Mouse (Mus musculus): Measurements from ENCODE around the gene Ccdc47. TPM values are rescaled to one million over a fixed set of nuclear protein-coding genes. Genes with fewer than 3 reads are reported as not detected.

Gene Ccdc47
- polyA plus RNA-seq, 1 experiment = 16.9 TPM

GRCm38 (mm10) chr11:106155761-106156160 is 60.4 kb downstream of the Ccdc47 start:
- DNase-seq = no peak
- Histone ChIP-seq H3K36me3 (ENCODE audit: control insufficient read depth, insufficient read depth, low read length) (peaks cover 53% of the 10 kb centered on the region), H3K27ac (ENCODE audit: control insufficient read depth, insufficient read depth, low read length) (peak overlapping the region; percentile 35; the same call in 1 of the 2 replicates), H3K27me3 (ENCODE audit: control insufficient read depth, insufficient read depth, low read length) (no peaks in the 10 kb centered on the region), H3K4me3 (ENCODE audit: control insufficient read depth, insufficient read depth, low read length) (no peak overlapping the region), H3K4me1 (replicated peaks; ENCODE audit: control insufficient read depth, insufficient read depth, low read length) (peaks cover 27% of the 10 kb centered on the region)
- 69% methylated on average over 3 of the region's 3 CpGs for WGBS
- TF ChIP-seq CTCF (IDR thresholded peaks at IDR 0.05; ENCODE audit: borderline replicate concordance, control insufficient read depth, extremely low read depth, insufficient read depth, low read length, poor library complexity) (no peak), POLR2A (IDR thresholded peaks at IDR 0.05; ENCODE audit: control insufficient read depth, extremely low read depth, insufficient read depth, low read length, poor library complexity) (no peak)

- no peak overlapping the region for H3K27ac ChIP-seq (ENCODE audit: control insufficient read depth, insufficient read depth, low read length)
- H3K4me3 ChIP-seq (ENCODE audit: control insufficient read depth, insufficient read depth, low read length) = no peak overlapping the region
- no peaks in the 10 kb centered on the region for H3K27me3 ChIP-seq (ENCODE audit: control insufficient read depth, insufficient read depth, low read length)
- DNase-seq = no peak
- peaks cover 57% of the 10 kb centered on the region for H3K36me3 ChIP-seq (ENCODE audit: control insufficient read depth, insufficient read depth, low read length)
- H3K4me1 ChIP-seq (replicated peaks; ENCODE audit: control insufficient read depth, insufficient read depth, low read length) = peaks cover 25% of the 10 kb centered on the region
- no peak for TF ChIP-seq POLR2A (IDR thresholded peaks at IDR 0.05; ENCODE audit: control insufficient read depth, extremely low read depth, insufficient read depth, low read length, poor library complexity)
- no peak for TF ChIP-seq CTCF (IDR thresholded peaks at IDR 0.05; ENCODE audit: borderline replicate concordance, control insufficient read depth, extremely low read depth, insufficient read depth, low read length, poor library complexity)
- 91% methylated on average over 2 of the region's 2 CpGs for WGBS
Measured at GRCm38 (mm10) chr11:106154770-106155169, 61.4 kb downstream of the Ccdc47 start.

GRCm38 (mm10) chr11:106154091-106154490 is 62.1 kb downstream of the Ccdc47 start:
- TF ChIP-seq POLR2A (IDR thresholded peaks at IDR 0.05; ENCODE audit: control insufficient read depth, extremely low read depth, insufficient read depth, low read length, poor library complexity) = no peak
- TF ChIP-seq CTCF (IDR thresholded peaks at IDR 0.05; ENCODE audit: borderline replicate concordance, control insufficient read depth, extremely low read depth, insufficient read depth, low read length, poor library complexity) = no peak
- H3K4me3 ChIP-seq (ENCODE audit: control insufficient read depth, insufficient read depth, low read length) = no peak overlapping the region
- 90% methylated on average over 5 of the region's 5 CpGs for WGBS

GRCm38 (mm10) chr11:106152132-106152531 is 64.0 kb downstream of the Ccdc47 start:
- Histone ChIP-seq H3K27me3 (ENCODE audit: control insufficient read depth, insufficient read depth, low read length) (no peaks in the 10 kb centered on the region), H3K36me3 (ENCODE audit: control insufficient read depth, insufficient read depth, low read length) (peaks cover 57% of the 10 kb centered on the region), H3K4me1 (replicated peaks; ENCODE audit: control insufficient read depth, insufficient read depth, low read length) (peaks cover 13% of the 10 kb centered on the region), H3K27ac (ENCODE audit: control insufficient read depth, insufficient read depth, low read length) (no peak overlapping the region), H3K4me3 (ENCODE audit: control insufficient read depth, insufficient read depth, low read length) (no peak overlapping the region)
- no peak for DNase-seq
- TF ChIP-seq CTCF (IDR thresholded peaks at IDR 0.05; ENCODE audit: borderline replicate concordance, control insufficient read depth, extremely low read depth, insufficient read depth, low read length, poor library complexity) (no peak), POLR2A (IDR thresholded peaks at IDR 0.05; ENCODE audit: control insufficient read depth, extremely low read depth, insufficient read depth, low read length, poor library complexity) (no peak)
- WGBS = 92% methylated on average over 8 of the region's 8 CpGs

More at GRCm38 (mm10) chr11:106154091-106154490, 62.1 kb downstream of the Ccdc47 start:
- Histone ChIP-seq H3K27ac (ENCODE audit: control insufficient read depth, insufficient read depth, low read length) (no peak overlapping the region), H3K27me3 (ENCODE audit: control insufficient read depth, insufficient read depth, low read length) (no peaks in the 10 kb centered on the region), H3K4me1 (replicated peaks; ENCODE audit: control insufficient read depth, insufficient read depth, low read length) (peaks cover 25% of the 10 kb centered on the region), H3K36me3 (ENCODE audit: control insufficient read depth, insufficient read depth, low read length) (peaks cover 63% of the 10 kb centered on the region)
- DNase-seq = no peak

- H3K4me3 ChIP-seq (ENCODE audit: control insufficient read depth, insufficient read depth, low read length) = no peak overlapping the region
- DNase-seq = no peak
- H3K27ac ChIP-seq (ENCODE audit: control insufficient read depth, insufficient read depth, low read length) = no peak overlapping the region
- TF ChIP-seq POLR2A (IDR thresholded peaks at IDR 0.05; ENCODE audit: control insufficient read depth, extremely low read depth, insufficient read depth, low read length, poor library complexity) (no peak), CTCF (IDR thresholded peaks at IDR 0.05; ENCODE audit: borderline replicate concordance, control insufficient read depth, extremely low read depth, insufficient read depth, low read length, poor library complexity) (no peak)
- H3K4me1 ChIP-seq (replicated peaks; ENCODE audit: control insufficient read depth, insufficient read depth, low read length) = peaks cover 5% of the 10 kb centered on the region
- H3K36me3 ChIP-seq (ENCODE audit: control insufficient read depth, insufficient read depth, low read length) = peaks cover 55% of the 10 kb centered on the region
- WGBS = 96% methylated on average over 3 of the region's 3 CpGs
- no peaks in the 10 kb centered on the region for H3K27me3 ChIP-seq (ENCODE audit: control insufficient read depth, insufficient read depth, low read length)
Measured at GRCm38 (mm10) chr11:106151219-106151618, 64.9 kb downstream of the Ccdc47 start.

Other genes starting within 250 kb of the Ccdc47 start
- gene Ace, start 248.4 kb downstream of the Ccdc47 start, polyA plus RNA-seq (2012; rRNA removed) = 8.0 and 10.2 TPM in 2 replicates
- gene Ace3, start 221.7 kb downstream of the Ccdc47 start, polyA plus RNA-seq (2012; rRNA removed) = not detected in 2 replicates
- gene Kcnh6, start 208.2 kb downstream of the Ccdc47 start, polyA plus RNA-seq (2012; rRNA removed) = 3.9 and 4.3 TPM in 2 replicates
- 79.1 and 85.0 TPM in 2 replicates for gene Dcaf7, start 179.5 kb downstream of the Ccdc47 start, polyA plus RNA-seq (2012; rRNA removed)
- 14.9 and 18.4 TPM in 2 replicates for gene Taco1, start 150.3 kb downstream of the Ccdc47 start, polyA plus RNA-seq (2012; rRNA removed)
- 45.6 and 46.0 TPM in 2 replicates for gene Map3k3, start 131.7 kb downstream of the Ccdc47 start, polyA plus RNA-seq (2012; rRNA removed)
- gene Gm10840, start 55.5 kb downstream of the Ccdc47 start, polyA plus RNA-seq (2012; rRNA removed) = not detected in 2 replicates
- gene Limd2, start 55.5 kb downstream of the Ccdc47 start, polyA plus RNA-seq (2012; rRNA removed) = 569 and 594 TPM in 2 replicates
- 40.3 and 40.5 TPM in 2 replicates for gene Strada, start 14.2 kb downstream of the Ccdc47 start, polyA plus RNA-seq (2012; rRNA removed)
- 16.7 and 19.9 TPM in 2 replicates for gene Ddx42, start 582 bp upstream of the Ccdc47 start, polyA plus RNA-seq (2012; rRNA removed)
- gene Ftsj3, start 39.7 kb upstream of the Ccdc47 start, polyA plus RNA-seq (2012; rRNA removed) = 23.7 and 25.3 TPM in 2 replicates
- 53.9 and 56.1 TPM in 2 replicates for gene Psmc5, start 39.8 kb upstream of the Ccdc47 start, polyA plus RNA-seq (2012; rRNA removed)
- 552 and 570 TPM in 2 replicates for gene Smarcd2, start 56.6 kb upstream of the Ccdc47 start, polyA plus RNA-seq (2012; rRNA removed)
- 0.42 and 0.47 TPM in 2 replicates for gene Tcam1, start 60.3 kb upstream of the Ccdc47 start, polyA plus RNA-seq (2012; rRNA removed)
- gene Gh, start 85.5 kb upstream of the Ccdc47 start, polyA plus RNA-seq (2012; rRNA removed) = 0.74 and 1.7 TPM in 2 replicates
- gene Cd79b, start 98.4 kb upstream of the Ccdc47 start, polyA plus RNA-seq (2012; rRNA removed) = 33.2 and 39.6 TPM in 2 replicates
- gene Scn4a, start 136.9 kb upstream of the Ccdc47 start, polyA plus RNA-seq (2012; rRNA removed) = 0.92 and 1.2 TPM in 2 replicates
- gene Prr29, start 149.1 kb upstream of the Ccdc47 start, polyA plus RNA-seq (2012; rRNA removed) = 30.1 and 31.1 TPM in 2 replicates
- 185 and 222 TPM in 2 replicates for gene Icam2, start 171.7 kb upstream of the Ccdc47 start, polyA plus RNA-seq (2012; rRNA removed)